Mouse (Mus musculus): ENCODE results near the gene E130114P18Rik. TPM values are rescaled to one million over a fixed set of nuclear protein-coding genes. Genes with fewer than 3 reads are reported as not detected.

Gene E130114P18Rik
- polyA plus RNA-seq, 1 experiment from 2014 or later, result 28.2 TPM

GRCm38 (mm10) chr4:97730416-97730815 lies 47.5 kb downstream of the E130114P18Rik start:
- no peaks in the 10 kb centered on the region for H3K9me3 ChIP-seq (replicated peaks)
- no peaks in the 10 kb centered on the region for H3K36me3 ChIP-seq
- no peaks in the 10 kb centered on the region for H3K27me3 ChIP-seq
- WGBS, result 87% methylated on average over 3 of the region's 3 CpGs
- H3K4me2 ChIP-seq (replicated peaks), result no peak overlapping the region
- no peak overlapping the region for H3K9ac ChIP-seq
- H3K27ac ChIP-seq, result no peak overlapping the region
- H3K4me1 ChIP-seq, result no peaks in the 10 kb centered on the region
- no peak overlapping the region for H3K4me3 ChIP-seq
- no peak for ATAC-seq (ENCODE audit: low FRiP score)

DNA sequence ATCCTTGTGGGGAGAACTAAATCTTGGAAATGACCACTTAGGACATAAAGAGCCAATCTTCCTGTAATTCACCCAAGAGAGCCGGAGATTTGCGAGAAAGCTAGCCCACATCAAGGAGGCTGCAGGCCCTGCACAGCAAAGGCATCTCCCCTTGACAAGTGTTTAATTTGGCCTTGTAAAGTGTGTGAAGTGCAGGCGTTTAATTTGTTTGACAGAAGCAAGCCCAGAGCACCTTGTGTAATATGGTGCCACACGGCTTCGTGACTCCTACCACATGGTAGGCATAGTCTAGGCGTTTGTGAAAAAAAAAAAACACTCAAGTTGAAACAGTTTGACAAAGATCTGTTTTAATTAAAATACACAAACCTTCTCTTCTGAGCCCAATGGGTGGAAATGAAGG lies 47.9 kb downstream of the E130114P18Rik start:
- WGBS, result 79% methylated on average over 6 of the region's 6 CpGs

GRCm38 (mm10) chr4:97728520-97728919 lies 49.4 kb downstream of the E130114P18Rik start:
- Histone ChIP-seq H3K4me2 (replicated peaks) (no peak overlapping the region), H3K4me1 (no peaks in the 10 kb centered on the region), H3K27ac (no peak overlapping the region), H3K9ac (no peak overlapping the region), H3K27me3 (no peaks in the 10 kb centered on the region), H3K36me3 (no peaks in the 10 kb centered on the region), H3K4me3 (no peak overlapping the region), H3K9me3 (replicated peaks) (no peaks in the 10 kb centered on the region)
- WGBS, result 92% methylated on average over 4 of the region's 4 CpGs
- no peak for ATAC-seq (ENCODE audit: low FRiP score)

More for the DNA sequence above, 47.9 kb downstream of the E130114P18Rik start:
- H3K4me3 ChIP-seq, result no peak overlapping the region
- no peak overlapping the region for H3K27ac ChIP-seq
- no peaks in the 10 kb centered on the region for H3K27me3 ChIP-seq
- no peaks in the 10 kb centered on the region for H3K4me1 ChIP-seq
- H3K9ac ChIP-seq, result no peak overlapping the region
- H3K36me3 ChIP-seq, result no peaks in the 10 kb centered on the region
- ATAC-seq (ENCODE audit: low FRiP score), result no peak
- no peaks in the 10 kb centered on the region for H3K9me3 ChIP-seq (replicated peaks)
- H3K4me2 ChIP-seq (replicated peaks), result no peak overlapping the region

GRCm38 (mm10) chr4:97723374-97723773 lies 54.5 kb downstream of the E130114P18Rik start:
- no peaks in the 10 kb centered on the region for H3K9me3 ChIP-seq (replicated peaks)
- no peaks in the 10 kb centered on the region for H3K27me3 ChIP-seq
- no peak overlapping the region for H3K4me3 ChIP-seq
- no peaks in the 10 kb centered on the region for H3K4me1 ChIP-seq
- no peaks in the 10 kb centered on the region for H3K36me3 ChIP-seq
- no peak overlapping the region for H3K9ac ChIP-seq
- H3K4me2 ChIP-seq (replicated peaks), result no peak overlapping the region
- 85% methylated on average over 6 of the region's 6 CpGs for WGBS
- no peak for ATAC-seq (ENCODE audit: low FRiP score)
- H3K27ac ChIP-seq, result no peak overlapping the region

DNA sequence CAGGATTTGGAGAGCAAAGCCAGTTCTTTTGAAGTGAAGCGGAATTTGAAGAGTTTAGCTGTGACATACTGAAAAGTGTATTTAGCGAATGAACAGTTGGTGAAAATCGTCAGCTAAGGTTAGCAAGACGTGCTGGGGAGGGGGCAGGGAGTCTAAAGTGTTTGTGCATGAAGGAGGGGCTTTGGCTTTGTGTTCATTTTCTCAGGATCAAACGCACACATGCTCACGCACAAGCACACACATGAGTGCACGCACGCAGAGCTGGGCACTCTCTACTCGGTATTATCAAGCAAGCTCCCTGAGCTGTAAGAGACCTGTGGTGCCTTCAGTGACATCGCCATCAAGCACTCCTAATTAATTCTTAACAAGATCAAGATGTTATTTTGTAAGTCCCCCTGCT lies 55.2 kb downstream of the E130114P18Rik start:
- Histone ChIP-seq H3K36me3 (no peaks in the 10 kb centered on the region), H3K27me3 (no peaks in the 10 kb centered on the region), H3K9me3 (replicated peaks) (no peaks in the 10 kb centered on the region), H3K4me1 (no peaks in the 10 kb centered on the region), H3K9ac (no peak overlapping the region), H3K4me3 (no peak overlapping the region), H3K4me2 (replicated peaks) (no peak overlapping the region), H3K27ac (no peak overlapping the region)
- 52% methylated on average over 10 of the region's 10 CpGs for WGBS
- ATAC-seq (ENCODE audit: low FRiP score), result no peak

DNA sequence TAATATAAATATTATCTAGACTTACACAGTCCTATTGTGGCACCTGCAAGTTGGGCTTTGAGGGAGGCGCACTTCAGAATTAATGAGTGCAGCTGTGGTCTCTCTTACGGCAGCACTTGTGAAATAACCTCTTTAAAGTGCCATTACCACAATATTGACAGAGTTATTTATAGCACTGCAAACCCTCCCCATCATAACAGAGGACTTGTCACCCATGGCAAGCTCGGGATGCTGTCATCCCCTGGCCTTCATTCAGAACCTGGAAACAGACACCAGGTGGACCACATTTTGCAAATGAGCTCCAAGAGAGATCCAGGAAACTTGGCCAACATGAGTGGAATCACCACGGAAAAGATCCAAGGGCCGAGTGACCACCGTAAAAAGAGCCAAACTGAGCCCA lies 63.3 kb downstream of the E130114P18Rik start:
- Histone ChIP-seq H3K36me3 (no peaks in the 10 kb centered on the region), H3K9me3 (replicated peaks) (no peaks in the 10 kb centered on the region), H3K4me2 (replicated peaks) (no peak overlapping the region), H3K27me3 (no peaks in the 10 kb centered on the region), H3K27ac (no peak overlapping the region), H3K4me3 (no peak overlapping the region), H3K9ac (no peak overlapping the region), H3K4me1 (peaks cover 7% of the 10 kb centered on the region)
- ATAC-seq (ENCODE audit: low FRiP score), result no peak
- WGBS, result 75% methylated on average over 6 of the region's 6 CpGs

GRCm38 (mm10) chr4:97714101-97714615 lies 63.7 kb downstream of the E130114P18Rik start:
- H3K4me3 ChIP-seq, result no peak overlapping the region
- 80% methylated on average over 6 of the region's 6 CpGs for WGBS
- ATAC-seq (ENCODE audit: low FRiP score), result no peak

GRCm38 (mm10) chr4:97712547-97712946 lies 65.3 kb downstream of the E130114P18Rik start:
- Histone ChIP-seq H3K36me3 (no peaks in the 10 kb centered on the region), H3K9me3 (replicated peaks) (no peaks in the 10 kb centered on the region), H3K4me3 (no peak overlapping the region), H3K27ac (no peak overlapping the region), H3K4me2 (replicated peaks) (no peak overlapping the region), H3K9ac (no peak overlapping the region), H3K27me3 (no peaks in the 10 kb centered on the region), H3K4me1 (peaks cover 7% of the 10 kb centered on the region)
- no peak for ATAC-seq (ENCODE audit: low FRiP score)
- 26% methylated on average over 1 of the region's 1 CpGs for WGBS

More at GRCm38 (mm10) chr4:97714101-97714615, 63.7 kb downstream of the E130114P18Rik start:
- peaks cover 7% of the 10 kb centered on the region for H3K4me1 ChIP-seq
- H3K27ac ChIP-seq, result no peak overlapping the region
- H3K4me2 ChIP-seq (replicated peaks), result no peak overlapping the region
- H3K9ac ChIP-seq, result no peak overlapping the region
- H3K36me3 ChIP-seq, result no peaks in the 10 kb centered on the region
- no peaks in the 10 kb centered on the region for H3K27me3 ChIP-seq
- no peaks in the 10 kb centered on the region for H3K9me3 ChIP-seq (replicated peaks)

GRCm38 (mm10) chr4:97710048-97710765 lies 67.7 kb downstream of the E130114P18Rik start:
- no peaks in the 10 kb centered on the region for H3K9me3 ChIP-seq (replicated peaks)
- 43% methylated on average over 9 of the region's 9 CpGs for WGBS
- no peak overlapping the region for H3K9ac ChIP-seq
- peaks cover 7% of the 10 kb centered on the region for H3K4me1 ChIP-seq
- peak; percentile 58 for ATAC-seq (ENCODE audit: low FRiP score)
- H3K4me3 ChIP-seq, result no peak overlapping the region
- H3K27ac ChIP-seq, result peak overlapping the region; percentile 57; the same call in 1 of the 2 replicates
- no peak overlapping the region for H3K4me2 ChIP-seq (replicated peaks)
- no peaks in the 10 kb centered on the region for H3K27me3 ChIP-seq
- no peaks in the 10 kb centered on the region for H3K36me3 ChIP-seq

DNA sequence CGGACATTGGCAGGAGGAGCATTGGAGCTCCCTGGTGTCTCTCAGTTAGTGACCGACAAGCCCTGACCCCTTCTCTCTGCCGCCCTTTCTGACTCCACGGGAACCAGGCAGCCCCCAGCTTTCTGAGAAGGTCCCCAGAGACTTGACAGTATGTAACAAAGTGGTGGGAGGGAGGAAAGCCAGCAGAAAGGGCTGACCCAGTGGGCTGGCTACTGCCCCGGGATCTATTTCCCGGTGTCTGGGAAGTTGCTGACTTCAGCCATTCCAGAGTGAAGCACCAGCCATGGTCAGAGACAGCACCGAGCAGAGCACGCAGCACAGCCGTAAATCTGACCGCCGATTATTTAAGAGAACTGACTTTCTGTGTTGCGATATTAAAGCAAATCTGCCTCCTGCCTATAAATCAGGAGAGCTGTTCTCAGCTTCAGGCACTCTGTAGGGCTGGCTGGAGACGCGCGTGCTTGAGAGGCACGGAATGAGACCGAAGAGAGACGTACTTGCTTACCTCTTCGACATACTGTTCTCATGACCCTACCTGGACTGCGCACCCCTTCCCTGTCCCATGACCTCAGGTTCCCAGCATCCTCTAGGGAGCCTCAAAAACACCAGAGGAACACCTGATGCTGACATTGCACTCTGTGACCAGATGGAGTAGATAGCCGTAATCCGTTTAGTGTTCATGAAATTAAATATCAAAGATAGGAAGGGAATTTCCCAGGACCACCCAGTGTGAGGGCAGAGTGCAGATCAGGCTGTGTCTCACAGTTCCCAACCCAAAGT lies 70.3 kb downstream of the E130114P18Rik start:
- H3K36me3 ChIP-seq, result no peaks in the 10 kb centered on the region
- no peak overlapping the region for H3K9ac ChIP-seq
- 79% methylated on average over 22 of the region's 22 CpGs for WGBS
- H3K27ac ChIP-seq, result no peak overlapping the region
- H3K9me3 ChIP-seq (replicated peaks), result no peaks in the 10 kb centered on the region
- no peak overlapping the region for H3K4me3 ChIP-seq
- 0 out of 2 replicates have a peak, but pooled peaks have one; percentile 32 for ATAC-seq (ENCODE audit: low FRiP score)
- H3K4me2 ChIP-seq (replicated peaks), result no peak overlapping the region
- no peaks in the 10 kb centered on the region for H3K27me3 ChIP-seq
- peaks cover 7% of the 10 kb centered on the region for H3K4me1 ChIP-seq

- Histone ChIP-seq H3K27ac (no peak overlapping the region), H3K4me2 (replicated peaks) (no peak overlapping the region), H3K27me3 (no peaks in the 10 kb centered on the region), H3K4me3 (no peak overlapping the region), H3K4me1 (peaks cover 3% of the 10 kb centered on the region; the same call in 1 of the 2 replicates), H3K9me3 (replicated peaks) (no peaks in the 10 kb centered on the region), H3K9ac (no peak overlapping the region), H3K36me3 (no peaks in the 10 kb centered on the region)
- no peak for ATAC-seq (ENCODE audit: low FRiP score)
- WGBS, result 70% methylated on average over 7 of the region's 7 CpGs
Observed at GRCm38 (mm10) chr4:97696684-97697615, 80.9 kb downstream of the E130114P18Rik start.

Measured in hindbrain, embryonic 12.5 days (tissue).